Mouse (Mus musculus): Measurements from ENCODE around the gene Arhgef28. TPM values are rescaled to one million over a fixed set of nuclear protein-coding genes. Genes with fewer than 3 reads are reported as not detected.

Gene Arhgef28
- polyA plus RNA-seq, 1 experiment, result 3.3 TPM

GRCm38 (mm10) chr13:97911013-97911412 is 295.2 kb downstream of the Arhgef28 start:
- Histone ChIP-seq H3K4me3 (ENCODE audit: low read depth, low read length) (no peak overlapping the region), H3K27me3 (ENCODE audit: control insufficient read depth, insufficient read depth, low read length) (no peaks in the 10 kb centered on the region), H3K4me1 (ENCODE audit: control insufficient read depth, insufficient read depth, insufficient read length, low read length) (0 out of 2 replicates have a peak, but pooled peaks cover 2% of the 10 kb centered on the region), H3K27ac (ENCODE audit: insufficient read depth, low read depth, low read length) (no peak overlapping the region), H3K36me3 (ENCODE audit: control insufficient read depth, insufficient read depth, low read length) (no peaks in the 10 kb centered on the region)
- TF ChIP-seq POLR2A (IDR thresholded peaks at IDR 0.05; ENCODE audit: low read depth, low read length) (no peak), CTCF (IDR thresholded peaks at IDR 0.05; ENCODE audit: extremely low read depth, insufficient read length, insufficient replicate concordance, low read depth, low read length) (no peak)
- 73% methylated on average over 10 of the region's 10 CpGs for WGBS

DNA sequence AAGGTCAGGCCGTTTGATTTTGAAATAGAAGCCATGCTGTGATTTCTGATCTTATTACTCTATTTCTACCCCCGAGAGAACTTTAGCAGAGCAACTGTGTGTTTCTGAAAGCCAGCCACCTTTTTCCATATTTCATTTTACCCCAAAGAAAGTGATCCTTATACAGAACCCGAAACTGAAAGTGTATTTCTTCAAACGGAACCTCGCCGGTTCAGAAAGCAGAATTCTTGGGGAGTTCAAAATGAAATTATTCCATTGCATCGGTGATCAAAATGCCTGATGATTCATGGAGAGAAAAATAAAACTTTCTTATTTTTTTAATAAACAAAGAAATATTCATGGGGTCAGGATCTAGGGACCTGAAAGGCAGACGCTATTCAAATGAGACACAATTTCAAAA is 303.4 kb downstream of the Arhgef28 start:
- Histone ChIP-seq H3K4me1 (ENCODE audit: control insufficient read depth, insufficient read depth, insufficient read length, low read length) (no peaks in the 10 kb centered on the region), H3K27me3 (ENCODE audit: control insufficient read depth, insufficient read depth, low read length) (no peaks in the 10 kb centered on the region), H3K4me3 (ENCODE audit: low read depth, low read length) (no peak overlapping the region), H3K36me3 (ENCODE audit: control insufficient read depth, insufficient read depth, low read length) (no peaks in the 10 kb centered on the region), H3K27ac (ENCODE audit: insufficient read depth, low read depth, low read length) (no peak overlapping the region)
- TF ChIP-seq CTCF (IDR thresholded peaks at IDR 0.05; ENCODE audit: extremely low read depth, insufficient read length, insufficient replicate concordance, low read depth, low read length), result no peak
- TF ChIP-seq POLR2A (IDR thresholded peaks at IDR 0.05; ENCODE audit: low read depth, low read length), result no peak
- WGBS, result 83% methylated on average over 8 of the region's 8 CpGs

- Histone ChIP-seq H3K27ac (ENCODE audit: insufficient read depth, low read depth, low read length) (no peak overlapping the region), H3K36me3 (ENCODE audit: control insufficient read depth, insufficient read depth, low read length) (no peaks in the 10 kb centered on the region), H3K27me3 (ENCODE audit: control insufficient read depth, insufficient read depth, low read length) (no peaks in the 10 kb centered on the region), H3K4me3 (ENCODE audit: low read depth, low read length) (no peak overlapping the region), H3K4me1 (ENCODE audit: control insufficient read depth, insufficient read depth, insufficient read length, low read length) (0 out of 2 replicates have a peak, but pooled peaks cover 2% of the 10 kb centered on the region)
- TF ChIP-seq POLR2A (IDR thresholded peaks at IDR 0.05; ENCODE audit: low read depth, low read length) (no peak), CTCF (IDR thresholded peaks at IDR 0.05; ENCODE audit: extremely low read depth, insufficient read length, insufficient replicate concordance, low read depth, low read length) (no peak)
- 80% methylated on average over 3 of the region's 3 CpGs for WGBS
Measured at GRCm38 (mm10) chr13:97900380-97900758, 305.9 kb downstream of the Arhgef28 start.

DNA sequence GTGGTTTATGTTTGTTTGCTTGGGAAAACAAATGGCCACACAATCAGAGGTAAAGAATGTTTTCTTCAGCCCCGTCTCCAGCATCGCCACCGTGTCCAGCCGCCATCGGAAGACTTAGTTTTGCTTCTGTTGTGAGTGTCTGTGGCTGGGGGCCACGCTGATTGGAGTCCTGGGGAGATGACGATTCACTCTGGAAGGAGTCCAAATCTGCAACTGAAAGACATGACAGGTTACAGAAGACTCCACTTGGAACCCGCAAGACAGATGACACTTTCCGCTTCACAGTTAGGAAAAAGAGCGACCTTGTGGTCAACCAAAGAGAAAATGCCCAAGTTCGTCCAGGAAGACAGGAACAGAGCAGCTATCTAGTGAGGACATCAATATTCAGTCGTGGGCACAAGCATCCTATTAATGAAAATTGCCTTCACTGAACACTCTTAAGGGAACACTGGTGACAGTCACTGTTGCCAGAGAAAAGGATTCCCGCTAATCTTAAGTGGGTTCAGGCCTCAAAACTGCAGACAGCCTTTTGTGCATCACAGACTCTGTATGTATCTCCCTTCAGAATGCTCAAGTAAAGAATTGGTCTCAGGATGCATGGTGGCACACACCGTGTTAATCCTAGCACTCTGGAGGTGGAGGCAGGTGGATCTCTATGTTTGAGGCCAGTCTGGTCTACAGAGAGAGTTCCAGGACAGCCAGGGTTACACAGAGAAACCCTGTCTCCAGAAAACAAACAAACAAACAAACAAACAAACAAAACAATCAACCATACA is 306.4 kb downstream of the Arhgef28 start:
- Histone ChIP-seq H3K4me3 (ENCODE audit: low read depth, low read length) (no peak overlapping the region), H3K4me1 (ENCODE audit: control insufficient read depth, insufficient read depth, insufficient read length, low read length) (0 out of 2 replicates have a peak, but pooled peaks cover 2% of the 10 kb centered on the region), H3K36me3 (ENCODE audit: control insufficient read depth, insufficient read depth, low read length) (no peaks in the 10 kb centered on the region), H3K27me3 (ENCODE audit: control insufficient read depth, insufficient read depth, low read length) (no peaks in the 10 kb centered on the region), H3K27ac (ENCODE audit: insufficient read depth, low read depth, low read length) (no peak overlapping the region)
- TF ChIP-seq POLR2A (IDR thresholded peaks at IDR 0.05; ENCODE audit: low read depth, low read length), result no peak
- no peak for TF ChIP-seq CTCF (IDR thresholded peaks at IDR 0.05; ENCODE audit: extremely low read depth, insufficient read length, insufficient replicate concordance, low read depth, low read length)
- WGBS, result 90% methylated on average over 14 of the region's 14 CpGs

DNA sequence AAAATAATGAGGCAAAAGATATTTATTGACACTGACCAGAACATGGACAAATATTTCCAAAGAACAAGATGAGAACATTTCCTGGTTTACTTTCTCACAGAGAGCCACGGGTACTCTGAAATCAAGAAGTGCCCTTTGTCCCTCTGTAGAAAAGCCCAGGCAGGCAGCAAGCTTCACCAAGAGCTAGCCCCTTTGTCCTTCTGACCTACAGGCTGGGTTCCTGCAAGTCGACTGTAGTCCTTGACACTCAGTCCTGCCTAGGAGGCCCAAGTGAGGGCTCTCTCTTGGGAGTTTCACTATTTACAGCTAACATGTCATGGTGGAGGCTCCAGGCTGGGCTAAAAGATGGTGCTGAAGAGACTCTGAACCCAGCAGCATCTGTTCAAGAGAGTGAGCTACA is 307.6 kb downstream of the Arhgef28 start:
- TF ChIP-seq POLR2A (IDR thresholded peaks at IDR 0.05; ENCODE audit: low read depth, low read length) (no peak), CTCF (IDR thresholded peaks at IDR 0.05; ENCODE audit: extremely low read depth, insufficient read length, insufficient replicate concordance, low read depth, low read length) (no peak)
- no peak overlapping the region for H3K4me3 ChIP-seq (ENCODE audit: low read depth, low read length)
- 0 out of 2 replicates have a peak, but pooled peaks cover 2% of the 10 kb centered on the region for H3K4me1 ChIP-seq (ENCODE audit: control insufficient read depth, insufficient read depth, insufficient read length, low read length)
- H3K36me3 ChIP-seq (ENCODE audit: control insufficient read depth, insufficient read depth, low read length), result no peaks in the 10 kb centered on the region
- no peak overlapping the region for H3K27ac ChIP-seq (ENCODE audit: insufficient read depth, low read depth, low read length)
- no peaks in the 10 kb centered on the region for H3K27me3 ChIP-seq (ENCODE audit: control insufficient read depth, insufficient read depth, low read length)
- 35% methylated on average over 2 of the region's 2 CpGs for WGBS

DNA sequence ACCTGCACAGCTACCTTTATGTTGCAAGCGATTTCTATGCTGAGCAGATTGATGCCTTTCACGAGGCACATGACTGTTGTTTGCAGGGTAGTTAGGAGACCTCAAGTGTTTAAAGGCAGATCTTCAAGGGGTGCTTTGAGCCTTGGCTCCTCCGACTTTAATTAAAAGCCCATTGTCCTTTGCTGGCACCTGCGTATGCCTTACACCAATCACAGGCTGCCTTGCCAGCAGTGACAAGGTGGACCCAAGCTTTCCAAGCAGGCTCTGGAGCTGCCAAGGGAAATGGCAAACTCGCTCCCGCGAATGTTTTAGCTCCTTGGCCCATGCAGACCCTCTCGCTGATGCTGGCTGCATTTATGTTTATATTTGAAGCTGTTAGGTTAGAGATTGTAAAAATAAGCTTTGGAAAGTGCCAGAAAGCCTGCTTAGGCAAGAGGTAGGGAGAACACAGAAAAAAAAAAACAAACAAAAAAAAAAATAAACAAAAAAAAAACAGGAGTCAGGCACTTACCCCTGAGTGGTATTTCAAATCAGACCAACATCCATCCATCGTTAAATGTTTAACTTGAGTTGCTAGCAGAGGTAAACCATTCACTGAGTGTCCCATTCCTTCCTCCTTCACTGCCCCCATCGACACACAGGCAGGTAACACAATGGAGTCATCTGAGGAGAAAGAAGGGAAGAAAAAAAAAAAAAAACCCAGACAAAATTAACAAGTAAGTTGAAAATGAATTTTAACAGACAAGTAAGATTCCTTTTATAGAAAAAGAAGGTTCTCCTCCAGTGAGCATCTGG is 313.0 kb downstream of the Arhgef28 start:
- Histone ChIP-seq H3K27ac (ENCODE audit: insufficient read depth, low read depth, low read length) (no peak overlapping the region), H3K4me1 (ENCODE audit: control insufficient read depth, insufficient read depth, insufficient read length, low read length) (0 out of 2 replicates have a peak, but pooled peaks cover 2% of the 10 kb centered on the region), H3K4me3 (ENCODE audit: low read depth, low read length) (no peak overlapping the region), H3K27me3 (ENCODE audit: control insufficient read depth, insufficient read depth, low read length) (no peaks in the 10 kb centered on the region), H3K36me3 (ENCODE audit: control insufficient read depth, insufficient read depth, low read length) (no peaks in the 10 kb centered on the region)
- TF ChIP-seq CTCF (IDR thresholded peaks at IDR 0.05; ENCODE audit: extremely low read depth, insufficient read length, insufficient replicate concordance, low read depth, low read length), result no peak
- TF ChIP-seq POLR2A (IDR thresholded peaks at IDR 0.05; ENCODE audit: low read depth, low read length), result no peak
- WGBS, result 43% methylated on average over 10 of the region's 10 CpGs
